Mouse (Mus musculus) embryonic facial prominence, embryonic 13.5 days (tissue): ENCODE data around the gene Mettl23. TPM values are rescaled to one million over a fixed set of nuclear protein-coding genes. Genes with fewer than 3 reads are reported as not detected.
A peak's percentile ranks its signal among the peaks of the same experiment; 100 is the strongest.
"Not testable (repeated sequence)": the region's sequence is repeated elsewhere in the genome, so short reads cannot be mapped to it uniquely, and the experiment has no call there.

Experiments
- ATAC-seq: fragments of 200-750 bp; cut with Nextera tagmentation; 2 replicates; pipeline ENCODE4 v1.8.0; 2017; ENCODE audit warnings: low read depth; ENCODE audit not compliant: insufficient number of reproducible peaks, insufficient read depth, low FRiP score, low TSS enrichment
- H3K27ac ChIP-seq: fragments of 300-500 bp; sonication (generic); 2 replicates; pipeline ENCODE4 v1.5.1; 2015; ENCODE audit warnings: moderate library complexity, mild to moderate bottlenecking, inconsistent platforms
- H3K27me3 ChIP-seq: fragments of 300-500 bp; sonication (generic); 2 replicates; pipeline ENCODE4 v1.6.1; 2015; ENCODE audit warnings: mild to moderate bottlenecking, inconsistent platforms
- H3K36me3 ChIP-seq: fragments of 300-500 bp; sonication (generic); 2 replicates; pipeline ENCODE4 v1.6.1; 2015; ENCODE audit warnings: mild to moderate bottlenecking, inconsistent platforms
- H3K4me1 ChIP-seq: fragments of 300-500 bp; sonication (generic); 2 replicates; pipeline ENCODE4 v1.6.1; 2015; ENCODE audit warnings: inconsistent platforms
- H3K4me2 ChIP-seq: fragments of 300-500 bp; sonication (generic); 2 replicates; pipeline ENCODE4 v1.6.1; 2015; ENCODE audit warnings: moderate library complexity, mild to moderate bottlenecking, inconsistent platforms
- H3K4me3 ChIP-seq: fragments of 300-500 bp; sonication (generic); 2 replicates; pipeline ENCODE4 v1.5.1; 2015; ENCODE audit warnings: mild to moderate bottlenecking, inconsistent platforms
- H3K9ac ChIP-seq: fragments of 300-500 bp; sonication (generic); 2 replicates; pipeline ENCODE4 v1.6.1; 2015; ENCODE audit warnings: mild to moderate bottlenecking, inconsistent platforms
- H3K9me3 ChIP-seq: fragments of 300-500 bp; sonication (generic); 2 replicates; pipeline ENCODE4 v1.6.1; 2016; ENCODE audit warnings: inconsistent platforms
- WGBS: fragments of 180-500 bp; shearing (Covaris S2); methylation state at CpG from one replicate; pipeline ENCODE4 v1.1.7; 2015; ENCODE audit warnings: mixed read lengths; 5-methylcytosine and 5-hydroxymethylcytosine counted together
- polyA plus RNA-seq: library from polyadenylated mRNA; unstranded; fragments of >200 nt; fragmentation: Nextera tagmentation; extraction: Ambion mirVana; gene quantifications from 2 replicates; pipeline ENCODE4 v1.2.1, GENCODE M21; 2015

Gene Mettl23
- polyA plus RNA-seq, 1 experiment from 2014 or later, result 78.6 TPM

GRCm38 (mm10) chr11:116837441-116837840 lies 5.6 kb upstream of the Mettl23 start:
- ATAC-seq, result no peak
- Histone ChIP-seq H3K9me3 (no peaks in the 10 kb centered on the region), H3K4me2 (no peak overlapping the region), H3K27me3 (no peaks in the 10 kb centered on the region), H3K9ac (no peak overlapping the region), H3K4me1 (peaks cover 37% of the 10 kb centered on the region), H3K4me3 (no peak overlapping the region), H3K36me3 (peaks cover 90% of the 10 kb centered on the region), H3K27ac (no peak overlapping the region)
- 95% methylated on average over 10 of the region's 10 CpGs for WGBS

- Histone ChIP-seq H3K36me3 (peaks cover 75% of the 10 kb centered on the region), H3K4me3 (no peak overlapping the region), H3K9me3 (no peaks in the 10 kb centered on the region), H3K27ac (no peak overlapping the region), H3K27me3 (no peaks in the 10 kb centered on the region), H3K4me2 (no peak overlapping the region), H3K4me1 (peaks cover 29% of the 10 kb centered on the region), H3K9ac (0 out of 2 replicates have a peak overlapping the region, but pooled peaks have one; percentile 21)
- ATAC-seq, result no peak
- WGBS, result 86% methylated on average over 14 of the region's 14 CpGs
Observed at GRCm38 (mm10) chr11:116838936-116839335, 4.1 kb upstream of the Mettl23 start.

DNA sequence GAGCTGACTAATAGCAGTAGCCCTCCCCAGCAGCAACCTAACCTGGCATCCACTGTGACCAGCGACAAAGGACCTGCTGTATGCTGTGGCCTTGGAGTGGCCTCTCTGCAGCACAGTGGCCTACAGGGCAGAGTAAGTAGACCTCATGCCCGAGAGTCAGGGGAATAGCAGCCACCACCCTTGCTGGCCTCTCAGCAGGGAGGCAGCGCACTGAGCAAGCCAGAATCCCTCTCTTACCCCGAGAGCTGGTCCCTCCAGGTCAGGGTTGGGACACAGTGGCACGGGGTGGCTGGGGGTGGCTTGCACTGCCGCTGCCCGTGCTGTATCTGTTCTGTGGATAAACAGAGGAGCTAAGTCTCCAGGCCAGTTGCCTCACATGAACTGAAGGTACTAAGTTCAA lies 3.5 kb upstream of the Mettl23 start:
- H3K9ac ChIP-seq, result peak overlapping the region; percentile 44; the same call in 1 of the 2 replicates
- 77% methylated on average over 7 of the region's 7 CpGs for WGBS
- H3K4me2 ChIP-seq, result peak overlapping the region; percentile 9; the same call in 1 of the 2 replicates
- peaks cover 68% of the 10 kb centered on the region for H3K36me3 ChIP-seq
- H3K4me1 ChIP-seq, result peaks cover 35% of the 10 kb centered on the region
- no peak overlapping the region for H3K4me3 ChIP-seq
- 0 out of 2 replicates have a peak overlapping the region, but pooled peaks have one; percentile 2 for H3K27ac ChIP-seq
- ATAC-seq, result no peak
- no peaks in the 10 kb centered on the region for H3K9me3 ChIP-seq
- H3K27me3 ChIP-seq, result no peaks in the 10 kb centered on the region

DNA sequence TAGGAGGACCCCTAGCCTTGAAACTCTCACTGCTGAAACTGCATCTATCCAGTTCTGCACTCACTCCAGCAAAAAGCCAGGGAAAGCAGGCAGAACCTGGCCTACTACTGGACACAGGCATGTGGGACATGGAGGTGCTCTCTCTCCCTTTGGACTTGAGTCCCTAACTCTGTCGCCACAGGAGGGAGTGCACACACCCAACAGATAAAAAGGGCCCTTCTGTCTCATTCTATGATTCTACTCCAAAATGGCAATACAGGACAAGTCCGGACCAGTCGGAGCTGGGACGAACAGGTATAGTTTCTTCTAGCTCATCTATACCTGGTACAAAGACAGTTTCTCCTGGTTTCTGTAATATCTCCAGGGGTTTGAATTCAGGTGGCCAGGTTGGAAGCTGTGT lies 2.3 kb upstream of the Mettl23 start:
- peaks cover 43% of the 10 kb centered on the region for H3K4me1 ChIP-seq
- no peak overlapping the region for H3K27ac ChIP-seq
- peak overlapping the region; percentile 80 for H3K4me2 ChIP-seq
- no peaks in the 10 kb centered on the region for H3K9me3 ChIP-seq
- H3K36me3 ChIP-seq, result peaks cover 57% of the 10 kb centered on the region
- WGBS, result 78% methylated on average over 4 of the region's 4 CpGs
- ATAC-seq, result no peak
- peak overlapping the region; percentile 83 for H3K4me3 ChIP-seq
- peak overlapping the region; percentile 90 for H3K9ac ChIP-seq
- H3K27me3 ChIP-seq, result no peaks in the 10 kb centered on the region

GRCm38 (mm10) chr11:116842531-116843260 lies 382 bp upstream of the Mettl23 start:
- Histone ChIP-seq H3K4me3 (peak overlapping the region; percentile 83), H3K9me3 (no peaks in the 10 kb centered on the region), H3K27me3 (no peaks in the 10 kb centered on the region), H3K4me2 (peak overlapping the region; percentile 80), H3K9ac (peak overlapping the region; percentile 90), H3K27ac (peak overlapping the region; percentile 97), H3K4me1 (peaks cover 61% of the 10 kb centered on the region), H3K36me3 (peaks cover 40% of the 10 kb centered on the region)
- under 1% methylated on average over 72 of the region's 73 CpGs for WGBS
- ATAC-seq, result peak; percentile 58

DNA sequence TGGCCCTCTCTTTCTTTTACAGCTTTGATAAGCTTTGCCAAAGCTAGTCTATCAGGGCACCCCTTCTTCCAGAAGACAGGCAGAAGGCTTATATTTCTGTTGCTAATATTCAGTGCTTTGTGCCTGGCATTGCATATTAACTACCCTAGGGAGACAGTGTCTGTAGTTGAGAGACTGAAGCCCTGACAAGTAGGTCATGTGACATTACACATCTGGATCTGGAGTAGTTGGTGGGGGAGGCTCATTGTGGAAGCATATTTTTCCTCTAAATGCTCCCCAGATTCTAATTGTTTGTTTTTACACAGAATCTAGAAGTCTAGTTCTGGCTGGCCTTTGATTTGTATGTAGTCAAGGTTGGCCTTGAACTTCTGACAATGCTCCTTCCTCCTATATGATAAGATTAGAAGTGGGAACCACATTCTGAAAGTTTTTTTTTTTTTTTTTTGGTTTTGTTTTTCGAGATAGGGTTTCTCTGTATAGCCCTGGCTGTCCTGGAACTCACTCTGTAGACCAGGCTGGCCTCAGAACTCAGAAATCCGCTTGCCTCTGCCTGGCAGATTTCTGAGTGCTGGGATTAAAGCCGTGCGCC lies 3.6 kb downstream of the Mettl23 start:
- no peak for ATAC-seq
- Histone ChIP-seq H3K27ac (peak overlapping the region; percentile 55), H3K36me3 (peaks cover 34% of the 10 kb centered on the region), H3K4me2 (0 out of 2 replicates have a peak overlapping the region, but pooled peaks have one; percentile 16), H3K9ac (no peak overlapping the region; the same call in 1 of the 2 replicates), H3K4me3 (no peak overlapping the region), H3K9me3 (no peaks in the 10 kb centered on the region), H3K27me3 (no peaks in the 10 kb centered on the region), H3K4me1 (peaks cover 50% of the 10 kb centered on the region)
- 74% methylated on average over 4 of the region's 4 CpGs for WGBS

DNA sequence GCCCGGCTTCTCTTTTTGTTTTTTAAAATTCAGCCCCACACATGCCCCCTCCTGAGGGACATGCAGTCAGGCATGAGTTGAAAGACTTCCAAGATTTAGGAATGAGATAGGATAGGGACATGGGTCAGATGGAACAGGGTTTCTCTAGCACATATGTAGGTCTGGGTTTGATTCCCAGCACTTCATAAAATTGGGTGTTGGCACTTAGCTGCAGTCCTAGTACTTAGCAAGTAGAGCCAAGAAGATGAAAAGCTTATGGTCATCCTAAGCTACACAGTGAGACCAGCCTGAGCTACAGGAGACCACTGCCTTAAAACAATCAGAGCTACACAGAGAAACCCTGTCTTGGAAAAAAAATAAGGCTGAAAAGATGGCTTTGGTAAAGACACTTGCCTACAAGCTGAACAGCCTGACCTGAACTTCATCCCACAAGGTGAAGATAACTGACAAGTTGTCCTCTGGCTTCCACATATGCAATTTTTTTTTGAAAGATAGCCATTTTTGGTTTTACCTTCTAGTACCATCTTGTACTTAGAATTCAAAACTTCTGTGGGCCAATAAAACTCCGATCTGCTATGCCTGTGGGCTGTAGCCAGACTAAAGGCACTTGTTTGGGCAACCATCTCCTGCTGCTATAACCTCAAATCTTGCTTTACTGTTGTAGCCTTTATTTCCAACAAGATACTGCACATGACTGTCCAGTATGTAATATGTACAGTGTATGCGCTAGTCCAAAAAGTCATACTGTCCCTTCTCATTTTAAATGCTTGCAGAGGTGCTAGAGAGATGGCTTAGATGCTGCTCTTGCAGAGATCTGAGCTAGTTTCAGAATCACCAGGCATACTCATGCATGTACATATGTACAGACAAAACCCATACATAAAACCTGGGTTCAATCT lies 4.4 kb downstream of the Mettl23 start:
- no peak for ATAC-seq
- Histone ChIP-seq H3K4me1 (peaks cover 49% of the 10 kb centered on the region), H3K4me2 (no peak overlapping the region), H3K27ac (peak overlapping the region; percentile 55), H3K36me3 (peaks cover 36% of the 10 kb centered on the region), H3K27me3 (no peaks in the 10 kb centered on the region), H3K9ac (no peak overlapping the region), H3K9me3 (no peaks in the 10 kb centered on the region), H3K4me3 (no peak overlapping the region)
- 92% methylated on average over 3 of the region's 3 CpGs for WGBS

DNA sequence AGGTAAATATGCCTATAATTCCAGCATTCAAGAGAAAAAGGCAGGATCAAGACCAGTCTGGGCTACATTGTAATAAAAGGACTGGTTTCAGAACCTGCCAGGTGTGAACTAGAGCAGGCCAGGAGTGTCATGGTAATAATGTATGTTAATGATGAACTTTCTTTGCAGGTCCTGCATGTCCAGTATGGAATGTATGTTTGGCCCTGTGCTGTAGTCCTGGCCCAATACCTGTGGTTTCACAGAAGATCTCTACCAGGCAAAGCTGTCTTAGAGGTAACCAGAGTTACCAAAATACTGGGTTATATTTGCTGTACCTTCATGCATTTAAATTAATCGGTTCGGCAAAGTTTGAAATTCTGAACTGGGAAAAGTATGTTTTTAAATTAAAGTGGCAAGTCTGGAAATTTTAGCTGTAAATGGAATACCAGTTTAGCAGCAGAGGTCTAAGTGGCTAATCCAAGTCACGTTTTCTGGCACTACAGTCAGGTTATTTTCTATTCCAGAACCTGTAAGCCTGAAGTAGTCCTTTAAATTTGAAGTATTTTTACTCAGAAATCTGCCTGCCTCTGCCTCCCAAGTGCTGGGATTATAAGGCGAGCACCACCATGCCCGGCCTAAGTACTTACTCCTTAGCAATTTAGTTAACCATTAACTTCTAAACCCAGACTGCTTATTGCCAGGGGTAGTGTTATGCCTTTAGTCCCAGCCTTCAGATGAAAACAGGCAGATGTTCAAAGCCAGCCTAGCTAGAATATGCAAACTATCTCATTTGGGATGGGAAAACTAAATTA lies 5.2 kb downstream of the Mettl23 start:
- Histone ChIP-seq H3K4me2 (no peak overlapping the region), H3K4me3 (no peak overlapping the region), H3K9ac (no peak overlapping the region), H3K9me3 (no peaks in the 10 kb centered on the region), H3K36me3 (peaks cover 36% of the 10 kb centered on the region), H3K27ac (no peak overlapping the region), H3K27me3 (no peaks in the 10 kb centered on the region), H3K4me1 (peaks cover 49% of the 10 kb centered on the region)
- 76% methylated on average over 5 of the region's 5 CpGs for WGBS
- no peak for ATAC-seq

- H3K9me3 ChIP-seq, ATAC-seq, H3K27ac ChIP-seq, H3K4me3 ChIP-seq, H3K27me3 ChIP-seq, H3K9ac ChIP-seq, H3K4me2 ChIP-seq: not testable (repeated sequence)
- 71% methylated on average over 2 of the region's 2 CpGs for WGBS
- H3K4me1 ChIP-seq, result peaks cover 49% of the 10 kb centered on the region
- peaks cover 36% of the 10 kb centered on the region for H3K36me3 ChIP-seq
Observed at GRCm38 (mm10) chr11:116848877-116849178, 5.8 kb downstream of the Mettl23 start.

DNA sequence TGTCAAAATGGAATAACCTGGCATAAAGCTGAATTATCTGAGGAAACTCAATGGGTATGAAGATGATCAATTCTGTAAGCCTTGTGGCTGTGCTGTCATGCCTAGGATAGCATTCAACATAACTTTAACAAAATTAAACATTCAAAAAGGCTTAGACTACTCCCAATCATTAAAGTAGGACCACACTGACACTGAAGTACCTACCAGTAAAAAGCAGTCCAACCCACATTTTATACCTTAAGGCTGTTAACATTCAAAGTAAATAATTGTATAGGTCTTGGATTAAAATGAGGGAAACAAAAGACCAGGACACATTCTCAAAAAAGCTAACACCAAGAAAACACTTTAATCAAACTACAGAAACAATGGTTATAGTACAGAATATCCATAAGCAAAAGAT lies 6.5 kb downstream of the Mettl23 start:
- Histone ChIP-seq H3K27me3 (no peaks in the 10 kb centered on the region), H3K9ac (no peak overlapping the region), H3K9me3 (no peaks in the 10 kb centered on the region), H3K4me1 (peaks cover 46% of the 10 kb centered on the region), H3K27ac (no peak overlapping the region), H3K36me3 (peaks cover 36% of the 10 kb centered on the region), H3K4me3 (no peak overlapping the region), H3K4me2 (no peak overlapping the region)
- no peak for ATAC-seq

- no peak for ATAC-seq
- H3K4me2 ChIP-seq, result peak overlapping the region; percentile 66
- no peaks in the 10 kb centered on the region for H3K27me3 ChIP-seq
- 65% methylated on average over 4 of the region's 4 CpGs for WGBS
- peaks cover 49% of the 10 kb centered on the region for H3K4me1 ChIP-seq
- H3K9me3 ChIP-seq, result no peaks in the 10 kb centered on the region
- H3K9ac ChIP-seq, result no peak overlapping the region
- no peak overlapping the region for H3K27ac ChIP-seq
- peaks cover 36% of the 10 kb centered on the region for H3K36me3 ChIP-seq
- peak overlapping the region; percentile 96 for H3K4me3 ChIP-seq
Observed at GRCm38 (mm10) chr11:116850085-116850484, 7.0 kb downstream of the Mettl23 start.
